Mouse (Mus musculus): ENCODE measurements around the gene Gm20388. TPM values are rescaled to one million over a fixed set of nuclear protein-coding genes. Genes with fewer than 3 reads are reported as not detected.

Gm20388 gene
- polyA plus RNA-seq, 1 experiment from 2014 or later: not detected

GRCm38 (mm10) chr8:122611295-122612133, 2700.9 kb downstream of the Gm20388 start, which contains the start of the genes Galns and Trappc2l:
Gene Galns (minus strand): TSS chr8:122611463.
Gene Trappc2l (plus strand): TSS chr8:122611640.
- Histone ChIP-seq H3K9ac (ENCODE audit: low read length) (peak within 1 kb of the TSS; percentile 76), H3K4me2 (replicated peaks; ENCODE audit: low read depth) (peak within 1 kb of the TSS; percentile 95), H3K9me3 (ENCODE audit: control insufficient read depth, low read length) (no peaks in the 10 kb centered on the region), H3K4me3 (ENCODE audit: low read depth, low read length) (peak within 1 kb of the TSS; percentile 66), H3K36me3 (ENCODE audit: control insufficient read depth, insufficient read depth, low read length) (peaks cover 7% of the 10 kb centered on the region), H3K27me3 (ENCODE audit: control insufficient read depth, insufficient read depth, low read length) (no peaks in the 10 kb centered on the region), H3K4me1 (replicated peaks; ENCODE audit: control insufficient read depth, insufficient read depth) (no peaks in the 10 kb centered on the region; the same call in 1 of the 2 replicates), H3K27ac (replicated peaks) (peak within 1 kb of the TSS; percentile 82)
- peak; percentile 98 for ATAC-seq (ENCODE audit: low FRiP score, low TSS enrichment)
- DNase-seq (ENCODE audit: low spot score): peak; percentile 98
- peak; percentile 79 for TF ChIP-seq CTCF (IDR thresholded peaks at IDR 0.05; ENCODE audit: low read depth)
- TF ChIP-seq EP300 (optimal IDR thresholded peaks at IDR 0.05): no peak
- WGBS: under 1% methylated on average over 52 of the region's 57 CpGs

- Histone ChIP-seq H3K27me3 (ENCODE audit: control insufficient read depth, insufficient read depth, low read length) (no peaks in the 10 kb centered on the region), H3K4me2 (replicated peaks; ENCODE audit: low read depth) (no peak overlapping the region), H3K4me3 (ENCODE audit: low read depth, low read length) (no peak overlapping the region), H3K36me3 (ENCODE audit: control insufficient read depth, insufficient read depth, low read length) (peaks cover 7% of the 10 kb centered on the region), H3K27ac (replicated peaks) (no peak overlapping the region), H3K9ac (ENCODE audit: low read length) (no peak overlapping the region), H3K4me1 (replicated peaks; ENCODE audit: control insufficient read depth, insufficient read depth) (no peaks in the 10 kb centered on the region; the same call in 1 of the 2 replicates), H3K9me3 (ENCODE audit: control insufficient read depth, low read length) (no peaks in the 10 kb centered on the region)
- TF ChIP-seq EP300 (optimal IDR thresholded peaks at IDR 0.05) (no peak), CTCF (IDR thresholded peaks at IDR 0.05; ENCODE audit: low read depth) (no peak)
- ATAC-seq (ENCODE audit: low FRiP score, low TSS enrichment) (no peak), DNase-seq (ENCODE audit: low spot score) (no peak)
- 44% methylated on average over 9 of the region's 9 CpGs for WGBS
These were observed 2705.7 kb downstream of the Gm20388 start for GRCm38 (mm10) chr8:122616181-122616905.

GRCm38 (mm10) chr8:122617947-122618546, 2707.4 kb downstream of the Gm20388 start:
- no peak overlapping the region for H3K27ac ChIP-seq (replicated peaks)
- TF ChIP-seq CTCF (IDR thresholded peaks at IDR 0.05; ENCODE audit: low read depth) (peak; percentile 78), EP300 (optimal IDR thresholded peaks at IDR 0.05) (no peak)
- H3K27me3 ChIP-seq (ENCODE audit: control insufficient read depth, insufficient read depth, low read length): no peaks in the 10 kb centered on the region
- H3K9me3 ChIP-seq (ENCODE audit: control insufficient read depth, low read length): no peaks in the 10 kb centered on the region
- H3K4me2 ChIP-seq (replicated peaks; ENCODE audit: low read depth): no peak overlapping the region
- no peak overlapping the region for H3K9ac ChIP-seq (ENCODE audit: low read length)
- WGBS: 26% methylated on average over 5 of the region's 7 CpGs
- H3K36me3 ChIP-seq (ENCODE audit: control insufficient read depth, insufficient read depth, low read length): peaks cover 7% of the 10 kb centered on the region
- DNase-seq (ENCODE audit: low spot score) (peak; percentile 88), ATAC-seq (ENCODE audit: low FRiP score, low TSS enrichment) (peak; percentile 14)
- H3K4me1 ChIP-seq (replicated peaks; ENCODE audit: control insufficient read depth, insufficient read depth): no peaks in the 10 kb centered on the region
- H3K4me3 ChIP-seq (ENCODE audit: low read depth, low read length): no peak overlapping the region

GRCm38 (mm10) chr8:122618660-122619378, 2708.2 kb downstream of the Gm20388 start:
- Histone ChIP-seq H3K27me3 (ENCODE audit: control insufficient read depth, insufficient read depth, low read length) (no peaks in the 10 kb centered on the region), H3K4me3 (ENCODE audit: low read depth, low read length) (no peak overlapping the region), H3K4me2 (replicated peaks; ENCODE audit: low read depth) (no peak overlapping the region), H3K4me1 (replicated peaks; ENCODE audit: control insufficient read depth, insufficient read depth) (no peaks in the 10 kb centered on the region), H3K27ac (replicated peaks) (no peak overlapping the region), H3K9me3 (ENCODE audit: control insufficient read depth, low read length) (no peaks in the 10 kb centered on the region), H3K36me3 (ENCODE audit: control insufficient read depth, insufficient read depth, low read length) (peaks cover 7% of the 10 kb centered on the region), H3K9ac (ENCODE audit: low read length) (no peak overlapping the region)
- TF ChIP-seq CTCF (IDR thresholded peaks at IDR 0.05; ENCODE audit: low read depth) (no peak), EP300 (optimal IDR thresholded peaks at IDR 0.05) (no peak)
- 73% methylated on average over 6 of the region's 6 CpGs for WGBS
- DNase-seq (ENCODE audit: low spot score): no peak
- no peak for ATAC-seq (ENCODE audit: low FRiP score, low TSS enrichment)

- no peak for ATAC-seq (ENCODE audit: low FRiP score, low TSS enrichment)
- TF ChIP-seq EP300 (optimal IDR thresholded peaks at IDR 0.05): no peak
- no peak for TF ChIP-seq CTCF (IDR thresholded peaks at IDR 0.05; ENCODE audit: low read depth)
- DNase-seq (ENCODE audit: low spot score): no peak
- Histone ChIP-seq H3K9me3 (ENCODE audit: control insufficient read depth, low read length) (no peaks in the 10 kb centered on the region), H3K27me3 (ENCODE audit: control insufficient read depth, insufficient read depth, low read length) (no peaks in the 10 kb centered on the region), H3K9ac (ENCODE audit: low read length) (no peak overlapping the region), H3K4me1 (replicated peaks; ENCODE audit: control insufficient read depth, insufficient read depth) (no peaks in the 10 kb centered on the region), H3K36me3 (ENCODE audit: control insufficient read depth, insufficient read depth, low read length) (no peaks in the 10 kb centered on the region), H3K4me3 (ENCODE audit: low read depth, low read length) (no peak overlapping the region), H3K27ac (replicated peaks) (no peak overlapping the region), H3K4me2 (replicated peaks; ENCODE audit: low read depth) (no peak overlapping the region)
- WGBS: 35% methylated on average over 5 of the region's 5 CpGs
These were observed 2709.8 kb downstream of the Gm20388 start for GRCm38 (mm10) chr8:122620446-122620845.
